Mouse (Mus musculus): Measurements from ENCODE around the gene Vgll4. TPM values are rescaled to one million over a fixed set of nuclear protein-coding genes. Genes with fewer than 3 reads are reported as not detected.

Vgll4 gene
- total and polyA plus RNA-seq, 3 experiments = 22.3 to 24.7 (median 23.5) TPM

GRCm38 (mm10) chr6:114970895-114971294 is 1.1 kb upstream of the Vgll4 start:
- TF ChIP-seq POLR2A (IDR thresholded peaks at IDR 0.05; ENCODE audit: insufficient read depth, low read depth, low read length) (no peak), CTCF (IDR thresholded peaks at IDR 0.05) (peak; percentile 39)
- intact Hi-C loops (cut with DNase I) = no loop called here
- DNase-seq = no peak
- Histone ChIP-seq H3K4me3 (no peak overlapping the region), H3K27ac (no peak overlapping the region), H3K27me3 (ENCODE audit: control insufficient read depth, insufficient read depth, low read length) (no peaks in the 10 kb centered on the region), H3K79me2 (replicated peaks; ENCODE audit: control insufficient read depth, insufficient read depth, low read length) (no peaks in the 10 kb centered on the region), H3K4me1 (ENCODE audit: control insufficient read depth, insufficient read depth, low read length) (no peaks in the 10 kb centered on the region), H3K9ac (ENCODE audit: low read depth, low read length) (no peak overlapping the region), H3K36me3 (ENCODE audit: control insufficient read depth, insufficient read depth, low read length) (no peaks in the 10 kb centered on the region)
- WGBS = 66% methylated on average over 5 of the region's 5 CpGs

GRCm38 (mm10) chr6:114970386-114970785 is 592 bp upstream of the Vgll4 start:
- intact Hi-C loops (cut with DNase I) = no loop called here
- no peaks in the 10 kb centered on the region for H3K36me3 ChIP-seq (ENCODE audit: control insufficient read depth, insufficient read depth, low read length)
- WGBS = 31% methylated on average over 6 of the region's 6 CpGs
- no peak overlapping the region for H3K4me3 ChIP-seq
- no peaks in the 10 kb centered on the region for H3K79me2 ChIP-seq (replicated peaks; ENCODE audit: control insufficient read depth, insufficient read depth, low read length)
- DNase-seq = no peak
- H3K9ac ChIP-seq (ENCODE audit: low read depth, low read length) = no peak overlapping the region
- H3K27me3 ChIP-seq (ENCODE audit: control insufficient read depth, insufficient read depth, low read length) = no peaks in the 10 kb centered on the region
- H3K27ac ChIP-seq = no peak overlapping the region
- H3K4me1 ChIP-seq (ENCODE audit: control insufficient read depth, insufficient read depth, low read length) = no peaks in the 10 kb centered on the region
- TF ChIP-seq CTCF (IDR thresholded peaks at IDR 0.05) = no peak
- no peak for TF ChIP-seq EP300 (IDR thresholded peaks at IDR 0.05; ENCODE audit: insufficient read depth, low read depth, low read length)
- TF ChIP-seq POLR2A (IDR thresholded peaks at IDR 0.05; ENCODE audit: insufficient read depth, low read depth, low read length) = no peak

DNA sequence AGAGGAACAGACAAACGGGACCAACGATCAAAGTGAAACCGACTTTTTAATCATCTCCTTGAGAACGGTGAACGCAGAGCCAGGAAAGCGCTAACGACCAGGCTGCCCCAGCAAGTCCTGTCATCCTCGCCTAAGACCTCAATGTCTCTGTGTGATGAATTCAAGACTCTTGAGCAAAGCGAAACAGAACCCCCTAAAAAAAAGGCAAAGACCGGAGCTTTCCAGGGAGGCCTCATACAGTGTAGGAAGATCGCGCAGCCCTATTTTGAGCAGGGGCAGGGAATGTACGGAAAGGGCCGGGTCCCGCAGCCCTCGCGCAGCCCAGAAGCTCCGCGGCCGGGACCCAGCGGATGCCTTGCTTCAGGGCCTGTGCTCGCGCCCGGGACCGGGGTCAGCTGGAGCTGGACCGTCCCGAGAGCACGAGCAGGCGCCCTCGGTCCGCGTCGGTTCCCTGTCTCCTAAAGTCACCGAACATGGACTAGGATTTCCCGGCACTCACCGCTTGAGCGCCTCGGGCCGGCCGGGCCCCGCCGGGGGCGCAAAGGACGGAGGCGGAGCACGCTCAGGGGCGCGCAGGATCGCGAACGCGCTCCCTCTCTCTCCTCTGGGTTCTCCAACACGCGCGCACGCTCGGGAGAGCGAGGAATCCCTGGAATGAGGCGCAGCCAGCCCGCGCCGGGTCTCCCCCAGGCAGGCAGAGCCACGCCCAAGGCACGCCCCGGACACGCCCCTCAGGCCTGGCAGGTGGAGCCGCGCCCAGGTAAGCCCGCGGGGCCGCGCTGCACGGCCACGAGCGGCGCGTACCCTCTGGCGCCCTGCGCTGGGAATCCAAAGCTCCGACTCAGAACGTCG is 1.2 kb downstream of the Vgll4 start:
- TF ChIP-seq CTCF (IDR thresholded peaks at IDR 0.05) = peak; percentile 4; the same call in 1 of the 2 replicates
- TF ChIP-seq POLR2A (IDR thresholded peaks at IDR 0.05; ENCODE audit: insufficient read depth, low read depth, low read length) = 0 out of 2 replicates have a peak, but pooled peaks have one; percentile 17
- TF ChIP-seq EP300 (IDR thresholded peaks at IDR 0.05; ENCODE audit: insufficient read depth, low read depth, low read length) = no peak
- Histone ChIP-seq H3K27me3 (ENCODE audit: control insufficient read depth, insufficient read depth, low read length) (no peaks in the 10 kb centered on the region), H3K9ac (ENCODE audit: low read depth, low read length) (peak overlapping the region; percentile 62), H3K36me3 (ENCODE audit: control insufficient read depth, insufficient read depth, low read length) (no peaks in the 10 kb centered on the region), H3K4me1 (ENCODE audit: control insufficient read depth, insufficient read depth, low read length) (no peaks in the 10 kb centered on the region), H3K79me2 (replicated peaks; ENCODE audit: control insufficient read depth, insufficient read depth, low read length) (no peaks in the 10 kb centered on the region), H3K4me3 (peak overlapping the region; percentile 76), H3K27ac (peak overlapping the region; percentile 16; the same call in 1 of the 2 replicates)
- WGBS = under 1% methylated on average over 80 of the region's 82 CpGs
- intact Hi-C loops (cut with DNase I) = no loop called here
- DNase-seq = peak; percentile 75 to 81

DNA sequence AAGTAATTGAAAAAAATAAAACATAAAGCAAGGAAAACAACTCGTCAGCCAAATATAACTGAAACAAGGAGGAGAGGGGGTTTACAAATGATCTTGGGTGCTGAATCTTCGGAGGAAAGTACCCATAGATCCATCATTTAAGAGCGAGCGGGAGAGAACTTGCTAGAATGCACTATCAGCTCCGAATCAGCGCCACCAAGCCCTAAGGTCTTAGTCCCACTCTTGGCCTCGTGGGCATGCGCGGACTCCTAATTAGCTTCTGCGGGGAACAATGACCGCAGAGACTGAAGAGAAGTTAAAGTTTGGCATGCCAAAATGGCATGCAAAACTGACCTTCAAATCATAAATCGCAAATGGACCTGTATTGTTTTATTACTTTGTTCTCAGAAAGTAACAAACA is 2.2 kb downstream of the Vgll4 start:
- WGBS = 82% methylated on average over 12 of the region's 12 CpGs
- Histone ChIP-seq H3K36me3 (ENCODE audit: control insufficient read depth, insufficient read depth, low read length) (no peaks in the 10 kb centered on the region), H3K9ac (ENCODE audit: low read depth, low read length) (no peak overlapping the region)

GRCm38 (mm10) chr6:114966396-114967154 is 3.2 kb downstream of the Vgll4 start:
- TF ChIP-seq EP300 (IDR thresholded peaks at IDR 0.05; ENCODE audit: insufficient read depth, low read depth, low read length) = no peak
- no peak for TF ChIP-seq POLR2A (IDR thresholded peaks at IDR 0.05; ENCODE audit: insufficient read depth, low read depth, low read length)
- TF ChIP-seq CTCF (IDR thresholded peaks at IDR 0.05) = no peak
- Histone ChIP-seq H3K27ac (no peak overlapping the region), H3K4me1 (ENCODE audit: control insufficient read depth, insufficient read depth, low read length) (no peaks in the 10 kb centered on the region), H3K9ac (ENCODE audit: low read depth, low read length) (no peak overlapping the region), H3K27me3 (ENCODE audit: control insufficient read depth, insufficient read depth, low read length) (no peaks in the 10 kb centered on the region), H3K4me3 (no peak overlapping the region), H3K36me3 (ENCODE audit: control insufficient read depth, insufficient read depth, low read length) (no peaks in the 10 kb centered on the region), H3K79me2 (replicated peaks; ENCODE audit: control insufficient read depth, insufficient read depth, low read length) (no peaks in the 10 kb centered on the region)
- no peak for DNase-seq
- intact Hi-C loops (cut with DNase I) = no loop called here
- WGBS = 60% methylated on average over 2 of the region's 2 CpGs

More for the DNA sequence above, 2.2 kb downstream of the Vgll4 start:
- DNase-seq = no peak
- no peak overlapping the region for H3K27ac ChIP-seq
- no peaks in the 10 kb centered on the region for H3K79me2 ChIP-seq (replicated peaks; ENCODE audit: control insufficient read depth, insufficient read depth, low read length)
- no peak overlapping the region for H3K4me3 ChIP-seq
- no peaks in the 10 kb centered on the region for H3K27me3 ChIP-seq (ENCODE audit: control insufficient read depth, insufficient read depth, low read length)
- H3K4me1 ChIP-seq (ENCODE audit: control insufficient read depth, insufficient read depth, low read length) = no peaks in the 10 kb centered on the region
- intact Hi-C loops (cut with DNase I) = no loop called here
- TF ChIP-seq POLR2A (IDR thresholded peaks at IDR 0.05; ENCODE audit: insufficient read depth, low read depth, low read length) = no peak

DNA sequence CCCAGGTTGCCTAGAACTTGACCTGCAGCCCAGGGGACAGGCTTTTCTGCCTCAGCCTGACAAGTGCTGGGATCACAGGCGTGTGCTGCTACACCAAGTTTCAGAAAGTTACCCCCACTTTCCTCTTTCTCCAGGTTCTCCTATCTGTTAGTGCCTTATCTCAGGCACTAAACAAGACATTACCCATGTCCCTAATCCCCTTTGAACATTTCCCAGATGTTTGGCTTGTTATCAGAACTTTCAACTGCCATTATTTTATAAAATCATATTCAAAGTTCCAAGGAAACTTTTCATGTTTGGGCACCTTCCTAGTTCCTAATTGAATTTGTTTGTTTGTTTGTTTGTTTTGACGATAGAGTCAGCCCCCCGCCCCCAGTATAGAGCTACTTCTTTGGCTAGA is 4.0 kb downstream of the Vgll4 start:
- intact Hi-C loops (cut with DNase I) = no loop called here
- no peak for TF ChIP-seq POLR2A (IDR thresholded peaks at IDR 0.05; ENCODE audit: insufficient read depth, low read depth, low read length)
- no peak for TF ChIP-seq EP300 (IDR thresholded peaks at IDR 0.05; ENCODE audit: insufficient read depth, low read depth, low read length)
- TF ChIP-seq CTCF (IDR thresholded peaks at IDR 0.05) = no peak

More for the DNA sequence above, 4.0 kb downstream of the Vgll4 start:
- H3K4me1 ChIP-seq (ENCODE audit: control insufficient read depth, insufficient read depth, low read length) = no peaks in the 10 kb centered on the region
- no peak overlapping the region for H3K27ac ChIP-seq
- H3K27me3 ChIP-seq (ENCODE audit: control insufficient read depth, insufficient read depth, low read length) = no peaks in the 10 kb centered on the region
- 81% methylated on average over 3 of the region's 3 CpGs for WGBS
- no peaks in the 10 kb centered on the region for H3K36me3 ChIP-seq (ENCODE audit: control insufficient read depth, insufficient read depth, low read length)
- no peak for DNase-seq
- no peaks in the 10 kb centered on the region for H3K79me2 ChIP-seq (replicated peaks; ENCODE audit: control insufficient read depth, insufficient read depth, low read length)
- H3K4me3 ChIP-seq = no peak overlapping the region
- no peak overlapping the region for H3K9ac ChIP-seq (ENCODE audit: low read depth, low read length)

All from heart, adult 2 months (tissue).